Mouse (Mus musculus) small intestine, adult 2 months (tissue): ENCODE data around the gene Stil. TPM values are rescaled to one million over a fixed set of nuclear protein-coding genes. Genes with fewer than 3 reads are reported as not detected.
"Not testable (repeated sequence)": the region's sequence is repeated elsewhere in the genome, so short reads cannot be mapped to it uniquely, and the experiment has no call there.

ENCODE experiments used
- H3K27ac ChIP-seq: fragments of 200-500 bp; 2 replicates; pipeline ENCODE4 v1.5.1; 2012; ENCODE audit warnings: low read depth, low read length, control low read depth, inconsistent platforms; ENCODE audit not compliant: insufficient read depth
- H3K27me3 ChIP-seq: fragments of 200-500 bp; 2 replicates; pipeline ENCODE4 v1.6.1; 2012; ENCODE audit warnings: mild to moderate bottlenecking, moderate library complexity, low read length, inconsistent platforms; ENCODE audit not compliant: control insufficient read depth, insufficient read depth
- H3K36me3 ChIP-seq: fragments of 200-500 bp; 2 replicates; pipeline ENCODE4 v1.6.1; 2012; ENCODE audit warnings: mild to moderate bottlenecking, low read length, control low read depth, inconsistent platforms; ENCODE audit not compliant: control insufficient read depth, insufficient read depth
- H3K4me1 ChIP-seq: fragments of 200-500 bp; 2 replicates; pipeline ENCODE4 v1.6.1; 2012; ENCODE audit warnings: low read length, inconsistent platforms, mixed read lengths; ENCODE audit not compliant: control insufficient read depth, insufficient read depth, insufficient read length
- H3K4me3 ChIP-seq: fragments of 200-500 bp; 2 replicates; pipeline ENCODE4 v1.5.1; 2012; ENCODE audit warnings: low read depth, mild to moderate bottlenecking, control low read depth, inconsistent platforms, low read length, moderate library complexity
- CTCF ChIP-seq: fragments of 200-500 bp; IDR thresholded peaks from 2 replicates; pipeline ENCODE4 v1.5.1; 2012; ENCODE audit warnings: low read depth, mild to moderate bottlenecking, control low read depth, inconsistent platforms, low read length, moderate library complexity, mixed read lengths; ENCODE audit not compliant: insufficient replicate concordance, insufficient read length; ENCODE audit errors: extremely low read depth
- POLR2A ChIP-seq: fragments of 200-500 bp; IDR thresholded peaks from 2 replicates; pipeline ENCODE4 v1.6.1; 2012; ENCODE audit warnings: low read depth, mild to moderate bottlenecking, control low read depth, inconsistent platforms, low read length, moderate library complexity
- WGBS: fragments of 180-500 bp; shearing (Covaris S2); methylation state at CpG from one replicate; pipeline ENCODE4 v1.1.7; 2018; 5-methylcytosine and 5-hydroxymethylcytosine counted together
- polyA plus RNA-seq: library from polyadenylated mRNA; depleted of rRNA; stranded (reverse); fragments of >200 nt; gene quantifications from 2 replicates; pipeline ENCODE4 v1.2.3, GENCODE M21; 2012; rRNA removed

Gene Stil
- polyA plus RNA-seq = 0.29 and 0.98 TPM in 2 replicates

DNA sequence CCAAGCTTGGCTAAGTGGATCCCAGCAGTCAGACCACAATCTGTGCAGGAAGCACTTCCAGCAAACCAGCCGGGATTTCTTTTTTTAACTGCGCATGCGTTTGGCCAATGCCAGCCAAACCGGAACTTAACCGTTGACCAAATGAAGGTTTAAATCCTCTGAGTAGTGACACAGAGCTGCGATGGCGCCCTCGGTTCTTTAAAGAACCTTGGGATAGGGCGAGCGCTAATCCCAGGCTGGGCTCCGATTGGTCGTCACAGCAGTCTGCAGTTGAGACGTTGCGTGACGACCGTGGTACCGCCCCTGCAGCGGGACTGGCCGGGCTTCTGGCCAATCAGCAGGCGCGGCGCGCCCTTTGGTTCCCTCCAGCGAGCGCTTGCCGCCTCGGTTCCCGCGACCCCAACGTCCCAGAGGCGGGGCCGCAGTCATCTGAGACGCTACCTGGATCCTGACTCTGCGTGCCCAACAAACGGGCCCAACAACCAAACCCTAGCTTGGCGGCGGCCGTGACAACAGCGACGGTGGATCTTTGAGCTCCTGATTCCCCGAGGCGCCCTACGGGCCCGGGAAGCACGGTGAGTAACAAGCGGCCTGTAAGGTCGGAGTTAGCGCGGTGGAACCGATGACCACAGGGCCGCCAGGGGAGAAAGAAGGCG lies at the start of gene Stil:
Stil (plus strand) TSS at position 387 of the 656 bp plus-strand sequence.
- peak; percentile 71 for TF ChIP-seq POLR2A
- 0 out of 2 replicates have a peak, but pooled peaks have one; percentile 14 for TF ChIP-seq CTCF

DNA sequence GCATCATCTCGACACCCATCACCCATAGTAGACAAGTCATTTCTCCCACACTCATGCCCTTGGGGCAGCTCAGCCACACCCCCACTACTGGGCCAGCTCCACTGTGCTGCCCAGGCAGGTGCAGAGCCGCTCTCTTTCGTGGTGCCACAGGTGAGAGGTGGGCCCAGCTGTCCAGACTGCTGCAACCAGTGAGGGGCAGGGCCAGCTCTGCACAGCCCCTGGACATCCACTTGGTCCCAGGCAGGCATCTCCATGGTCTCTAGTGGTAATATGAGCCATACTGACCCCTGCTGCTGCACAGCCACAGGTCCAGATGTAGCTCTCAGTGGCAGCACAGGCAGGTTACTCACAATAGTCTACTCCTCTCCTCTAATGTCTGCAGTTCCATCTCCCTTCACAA lies 46.8 kb upstream of the Stil start:
- Histone ChIP-seq H3K36me3 (no peaks in the 10 kb centered on the region), H3K4me3 (no peak overlapping the region), H3K4me1 (no peaks in the 10 kb centered on the region), H3K27ac (no peak overlapping the region), H3K27me3 (no peaks in the 10 kb centered on the region)
- WGBS = 72% methylated on average over 3 of the region's 3 CpGs
- TF ChIP-seq POLR2A (no peak), CTCF (no peak)

More for the DNA sequence above, at the start of gene Stil:
- WGBS = under 1% methylated on average over 52 of the region's 52 CpGs
- H3K4me3 ChIP-seq = peak within 1 kb of the TSS; percentile 88
- no peaks in the 10 kb centered on the region for H3K27me3 ChIP-seq
- peaks cover 2% of the 10 kb centered on the region; the same call in 1 of the 2 replicates for H3K4me1 ChIP-seq
- peak within 1 kb of the TSS; percentile 98 for H3K27ac ChIP-seq
- peaks cover 3% of the 10 kb centered on the region for H3K36me3 ChIP-seq

DNA sequence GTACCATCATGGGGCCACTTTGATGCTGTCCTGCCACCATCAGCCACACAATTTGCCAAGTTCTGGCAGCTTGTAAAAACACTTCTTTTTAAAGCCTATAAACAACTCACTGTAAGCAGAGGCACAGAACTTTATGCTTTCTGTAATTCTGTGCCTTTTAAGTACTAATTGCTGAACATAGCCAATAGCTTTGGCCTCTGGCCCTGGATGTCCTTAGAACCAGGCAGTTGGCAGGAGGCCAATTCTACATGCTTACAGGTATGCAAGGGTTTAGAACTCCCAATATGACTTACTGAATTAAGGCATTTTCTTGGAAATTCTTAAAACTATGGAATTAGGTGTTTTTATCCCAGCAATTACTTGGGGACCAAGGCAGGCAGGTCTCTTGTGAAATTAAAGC lies 42.6 kb upstream of the Stil start:
- no peak overlapping the region for H3K27ac ChIP-seq
- no peaks in the 10 kb centered on the region for H3K4me1 ChIP-seq
- no peaks in the 10 kb centered on the region for H3K27me3 ChIP-seq
- no peak overlapping the region for H3K4me3 ChIP-seq
- TF ChIP-seq CTCF (no peak), POLR2A (no peak)
- peaks cover 12% of the 10 kb centered on the region for H3K36me3 ChIP-seq

DNA sequence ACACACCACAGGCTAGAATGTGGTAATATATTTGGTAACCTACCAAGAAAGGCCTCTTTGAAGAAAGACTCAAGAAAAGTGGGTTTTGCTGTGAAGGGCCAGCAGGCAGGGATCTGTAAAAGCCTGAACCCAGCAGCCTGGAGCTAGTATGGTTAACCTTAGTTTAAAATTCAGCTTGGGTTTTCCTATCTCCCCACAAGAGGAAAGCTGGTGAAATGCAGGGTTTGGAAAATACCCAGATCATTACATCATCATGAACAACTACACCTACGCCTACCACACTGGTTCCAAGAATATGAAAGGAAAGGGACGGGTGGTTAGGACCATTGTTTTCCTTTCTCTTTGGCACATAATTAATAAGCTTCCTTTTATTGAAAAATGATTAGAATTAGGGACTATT lies 41.7 kb upstream of the Stil start:
- H3K27ac ChIP-seq = no peak overlapping the region
- 76% methylated on average over 2 of the region's 2 CpGs for WGBS

DNA sequence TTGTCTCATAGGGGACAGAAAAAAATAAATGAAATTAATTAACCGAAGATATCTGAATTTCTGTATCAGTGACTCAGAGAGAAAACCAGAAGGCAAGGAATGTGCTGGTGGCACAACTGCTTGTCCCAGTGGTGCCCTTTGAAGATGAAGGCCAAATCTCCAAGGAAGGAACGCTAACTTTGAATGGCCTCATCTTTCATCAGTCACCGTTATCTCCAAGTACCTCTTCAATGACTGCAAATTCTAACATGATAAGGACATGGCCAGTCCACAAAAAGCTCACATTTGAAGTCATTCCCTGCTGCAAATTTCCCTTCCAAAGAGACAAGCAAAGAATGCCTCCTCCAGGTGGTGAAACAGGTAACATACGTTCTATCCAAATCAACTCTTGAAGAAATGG lies 41.2 kb upstream of the Stil start:
- Histone ChIP-seq H3K4me1 (no peaks in the 10 kb centered on the region), H3K4me3 (no peak overlapping the region), H3K36me3 (peaks cover 18% of the 10 kb centered on the region), H3K27me3 (no peaks in the 10 kb centered on the region), H3K27ac (no peak overlapping the region)
- TF ChIP-seq POLR2A (no peak), CTCF (no peak)
- WGBS = 92% methylated on average over 4 of the region's 4 CpGs

More for the DNA sequence above, 41.7 kb upstream of the Stil start:
- H3K36me3 ChIP-seq = peaks cover 18% of the 10 kb centered on the region
- TF ChIP-seq POLR2A (no peak), CTCF (no peak)
- no peaks in the 10 kb centered on the region for H3K4me1 ChIP-seq
- no peak overlapping the region for H3K4me3 ChIP-seq
- no peaks in the 10 kb centered on the region for H3K27me3 ChIP-seq

DNA sequence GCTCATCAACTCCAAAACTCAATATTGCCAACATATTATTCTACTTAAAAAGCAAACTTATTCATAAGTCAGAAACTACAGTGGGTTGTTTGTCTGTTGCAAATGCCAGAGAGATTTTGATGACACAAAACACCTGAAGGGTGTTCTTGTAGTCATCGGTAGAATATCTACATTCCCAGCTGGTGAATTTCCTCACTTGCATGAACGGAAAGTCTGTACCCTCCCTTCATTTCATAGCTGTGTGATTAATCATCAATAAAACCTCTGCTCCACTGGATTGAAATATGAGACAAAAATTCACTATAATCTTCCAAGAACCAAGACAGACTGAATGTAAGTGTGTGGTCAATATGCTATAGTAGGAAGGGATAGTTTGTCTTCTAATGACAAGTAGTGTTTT lies 40.4 kb upstream of the Stil start:
- Histone ChIP-seq H3K27ac (no peak overlapping the region), H3K4me3 (no peak overlapping the region), H3K36me3 (peaks cover 20% of the 10 kb centered on the region), H3K4me1 (no peaks in the 10 kb centered on the region), H3K27me3 (no peaks in the 10 kb centered on the region)
- WGBS = 83% methylated on average over 2 of the region's 2 CpGs
- TF ChIP-seq CTCF (no peak), POLR2A (no peak)

DNA sequence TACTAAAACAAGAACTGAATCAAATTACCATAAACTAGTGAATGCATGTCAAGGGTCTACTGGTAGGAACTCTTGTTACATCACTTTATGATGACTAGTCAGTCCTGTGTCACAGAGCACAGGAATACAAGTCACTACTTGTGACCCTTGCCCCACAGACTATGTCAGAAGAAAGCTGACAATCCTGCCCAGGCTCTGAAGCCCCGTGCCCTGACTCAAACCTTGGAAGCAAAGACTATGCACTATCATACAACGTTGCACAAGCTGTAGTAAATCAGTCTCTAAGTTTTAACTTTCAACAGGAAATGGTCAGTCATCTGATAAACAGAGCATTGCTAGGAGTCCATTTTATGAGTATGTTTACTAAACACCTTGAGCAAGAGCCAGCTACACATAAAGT lies 39.1 kb upstream of the Stil start:
- 42% methylated on average over 2 of the region's 2 CpGs for WGBS
- H3K4me3 ChIP-seq, H3K27ac ChIP-seq, H3K4me1 ChIP-seq, H3K27me3 ChIP-seq: not testable (repeated sequence)
- peaks cover 29% of the 10 kb centered on the region for H3K36me3 ChIP-seq
